Mouse (Mus musculus): ENCODE results near the gene Mrpl45.
"Not testable (repeated sequence)": the region's sequence is repeated elsewhere in the genome, so short reads cannot be mapped to it uniquely, and the experiment has no call there.

Gene Mrpl45

GRCm38 (mm10) chr11:97315504-97316503, at the start of gene Mrpl45:
Mrpl45 (plus strand) TSS chr11:97315716.
- DNase-seq (ENCODE audit: low spot score): peak; percentile 100

- DNase-seq (ENCODE audit: low spot score): not testable (repeated sequence)
Measured at GRCm38 (mm10) chr11:97266544-97266943, 49.0 kb upstream of the Mrpl45 start.

DNA sequence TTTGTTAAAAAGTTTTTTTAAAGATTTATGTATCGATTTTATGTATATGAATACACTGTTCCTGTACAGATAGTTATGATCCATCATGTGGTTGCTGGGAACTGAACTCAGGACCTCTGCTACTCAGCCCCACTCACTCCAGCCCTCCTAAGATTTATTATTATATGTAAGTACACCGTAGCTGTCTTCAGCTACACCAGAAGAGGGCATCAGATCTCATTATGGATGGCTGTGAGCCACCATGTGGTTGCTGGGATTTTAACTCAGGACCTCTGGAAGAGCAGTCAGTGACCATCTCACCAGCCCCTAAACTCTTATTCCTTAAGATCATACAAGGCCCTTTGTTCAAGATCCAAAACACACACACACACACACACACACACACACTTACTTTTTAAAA, 45.5 kb upstream of the Mrpl45 start:
- not testable (repeated sequence) for DNase-seq (ENCODE audit: low spot score)

DNA sequence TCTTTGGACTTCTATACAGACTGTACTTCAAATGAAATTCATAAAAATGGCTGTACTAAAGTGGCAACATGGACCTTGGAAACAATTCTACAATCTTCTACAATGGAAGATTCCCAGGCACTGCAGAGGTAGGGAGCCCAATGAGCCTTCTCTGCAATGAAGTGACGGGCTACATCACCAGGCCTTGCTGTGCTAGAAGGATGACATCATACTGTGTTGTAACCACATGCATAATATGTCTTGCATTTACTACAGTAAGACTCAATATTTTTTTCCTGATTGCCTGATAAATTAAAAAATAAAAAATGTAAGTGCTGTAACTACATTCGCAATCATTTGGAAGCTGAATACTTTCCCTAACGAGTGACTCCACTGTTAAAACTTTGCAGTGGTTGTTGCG, 42.7 kb upstream of the Mrpl45 start:
- no peak for DNase-seq (ENCODE audit: low spot score)

- no peak for DNase-seq (ENCODE audit: low spot score)
Measured at GRCm38 (mm10) chr11:97273613-97274012, 41.9 kb upstream of the Mrpl45 start.

DNA sequence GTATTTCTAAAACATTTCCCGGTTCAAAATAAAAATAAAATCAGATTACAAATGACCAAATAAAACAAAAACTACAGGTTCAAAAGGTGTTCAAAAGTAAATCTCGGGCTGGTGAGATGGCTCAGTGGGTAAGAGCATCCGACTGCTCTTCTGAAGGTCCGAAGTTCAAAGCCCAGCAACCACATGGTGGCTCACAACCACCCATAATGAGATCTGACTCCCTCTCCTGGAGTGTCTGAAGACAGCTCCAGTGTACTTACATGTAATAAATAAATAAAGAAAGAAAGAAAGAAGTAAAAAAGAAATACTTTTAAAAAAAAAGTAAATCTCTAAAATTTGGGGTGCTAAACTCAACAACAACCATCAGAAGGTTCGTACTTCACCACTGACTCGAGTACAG, 40.6 kb upstream of the Mrpl45 start:
- DNase-seq (ENCODE audit: low spot score): not testable (repeated sequence)

DNA sequence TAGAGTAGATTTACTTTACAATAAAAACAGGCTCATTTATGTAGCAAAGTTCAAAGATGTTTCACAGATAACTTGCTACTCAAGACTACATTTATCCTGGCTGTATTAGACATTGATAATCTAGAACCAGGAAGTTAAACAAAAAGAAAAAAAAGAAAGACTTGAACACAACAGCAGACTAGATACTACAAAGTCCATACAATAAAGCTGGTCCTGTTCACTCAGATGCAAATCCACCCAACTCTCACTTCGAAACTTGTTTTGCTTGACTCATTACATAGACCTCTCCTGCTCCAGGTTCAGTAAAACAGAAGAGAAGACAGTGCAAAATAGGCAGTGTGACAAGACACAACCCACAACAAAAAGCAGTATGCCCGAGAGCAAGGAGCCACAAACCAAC, 40.2 kb upstream of the Mrpl45 start:
- no peak for DNase-seq (ENCODE audit: low spot score)

- DNase-seq (ENCODE audit: low spot score): no peak
Measured at GRCm38 (mm10) chr11:97276019-97276418, 39.5 kb upstream of the Mrpl45 start.

GRCm38 (mm10) chr11:97277166-97277565, 38.4 kb upstream of the Mrpl45 start:
- no peak for DNase-seq (ENCODE audit: low spot score)

DNA sequence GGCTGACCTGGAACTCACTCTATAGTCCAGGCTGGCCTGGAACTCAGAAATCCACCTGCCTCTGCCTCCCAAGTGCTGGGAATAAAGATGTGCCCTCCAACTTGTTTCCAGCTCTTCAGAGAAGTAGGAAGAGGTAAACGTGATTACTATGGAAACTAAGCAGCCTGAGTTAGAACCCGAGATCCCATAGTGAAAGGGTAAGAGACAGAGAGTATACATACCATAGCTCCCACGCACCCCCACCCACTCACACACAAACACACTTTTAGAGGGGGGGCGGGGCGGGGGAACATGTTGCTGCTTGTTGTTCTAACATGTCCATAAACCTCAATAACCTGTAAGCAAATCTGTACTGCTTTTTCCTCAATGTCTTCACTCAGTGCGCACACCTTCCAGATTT, 37.1 kb upstream of the Mrpl45 start:
- DNase-seq (ENCODE audit: low spot score): no peak

- peak; percentile 13 for DNase-seq (ENCODE audit: low spot score)
Measured at GRCm38 (mm10) chr11:97279040-97279404, 36.5 kb upstream of the Mrpl45 start.

DNA sequence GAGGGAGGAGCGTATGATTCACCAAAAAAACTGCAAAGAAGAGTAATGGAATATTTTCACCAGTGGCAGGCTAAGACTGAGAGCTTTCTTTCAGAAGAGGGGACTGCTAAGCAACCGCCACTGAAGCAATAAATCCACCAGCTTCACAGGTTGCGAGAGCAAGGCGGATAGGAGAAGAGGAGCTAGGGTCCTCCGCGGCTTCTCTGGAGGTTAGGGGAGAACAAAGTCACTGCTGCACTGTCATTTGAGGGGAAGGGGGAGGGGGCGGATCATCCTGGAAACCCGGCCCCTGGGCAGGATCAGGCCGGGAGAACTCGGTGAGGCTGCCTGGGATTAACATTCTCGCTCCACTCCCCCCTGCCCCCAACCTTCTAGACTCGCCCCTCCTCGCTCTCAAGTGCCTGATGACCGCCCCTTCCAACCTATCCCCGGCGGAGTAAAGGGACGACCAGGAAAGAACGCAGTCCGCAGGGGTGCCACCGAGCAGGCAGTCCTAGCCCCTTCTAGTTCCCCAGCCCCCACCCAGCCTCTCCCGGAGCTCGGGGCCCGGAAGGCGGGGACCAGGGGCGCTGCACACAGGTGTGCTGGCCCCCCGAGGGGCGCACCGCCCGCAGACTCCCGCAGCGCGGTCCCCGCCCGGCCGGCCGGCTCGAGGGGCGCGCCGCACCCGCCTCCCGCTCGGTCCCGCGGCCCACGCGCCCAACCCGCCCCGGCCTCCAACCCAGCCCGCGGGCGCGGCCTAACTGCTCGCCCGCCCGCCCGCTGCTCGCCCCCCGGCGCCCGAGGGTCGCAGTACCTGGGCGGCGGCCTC, 35.9 kb upstream of the Mrpl45 start:
- peak; percentile 85 for DNase-seq (ENCODE audit: low spot score)

DNA sequence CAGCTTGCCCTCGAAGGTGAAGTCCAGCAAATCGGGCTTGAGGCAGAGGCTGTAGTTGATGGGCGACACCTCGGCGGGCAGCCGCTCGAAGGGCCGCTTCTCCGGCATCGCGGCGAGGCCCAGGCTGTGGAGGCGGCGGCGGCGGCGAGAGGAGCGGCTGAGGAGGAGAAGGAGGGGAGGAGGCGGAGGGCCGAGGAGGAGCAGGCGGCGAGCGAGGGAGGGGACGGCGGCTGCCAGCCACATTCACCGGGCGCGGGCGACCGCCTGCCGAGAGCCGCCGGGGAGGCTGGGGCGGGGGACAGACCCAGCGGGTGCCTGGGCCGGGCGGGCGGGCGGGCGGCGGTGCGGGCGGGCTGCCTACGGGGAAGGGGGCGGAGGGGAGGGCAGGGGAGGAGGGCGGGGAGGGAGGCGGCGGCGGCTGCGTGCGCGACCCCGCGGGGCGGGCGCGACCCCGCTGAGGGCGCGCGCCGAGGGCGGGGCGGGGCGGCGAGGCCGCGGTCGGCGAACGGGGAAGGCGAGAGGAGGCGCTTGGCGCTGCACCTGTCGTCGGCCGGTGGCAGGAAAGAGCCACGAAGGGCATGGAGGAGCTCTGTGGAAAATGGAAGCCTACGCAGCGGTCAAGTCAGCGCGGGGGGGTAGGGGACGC, 35.2 kb upstream of the Mrpl45 start, which contains the start of gene Npepps:
TSS of gene Npepps (minus strand) at position 423 of the 646 bp plus-strand sequence.
- DNase-seq (ENCODE audit: low spot score): peak; percentile 75

DNA sequence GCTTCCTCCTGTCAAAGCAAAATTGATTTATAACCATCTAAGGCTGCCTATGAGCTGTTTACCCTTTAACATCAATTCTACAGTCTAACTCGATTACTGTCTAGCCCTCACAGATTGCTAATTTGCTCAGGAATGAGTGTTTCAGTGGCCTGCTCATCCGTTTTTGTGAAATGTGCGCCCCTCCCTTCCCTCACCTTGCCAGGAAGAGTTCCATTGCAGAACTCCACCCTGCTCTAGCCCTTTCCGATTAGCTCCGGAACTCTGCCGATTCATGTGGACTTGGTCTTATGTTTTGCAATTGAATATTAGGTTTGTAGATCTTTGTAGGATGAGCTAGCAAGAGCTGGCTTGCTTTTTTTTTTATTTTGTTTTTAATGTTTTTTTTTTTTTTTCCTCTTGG, 33.3 kb upstream of the Mrpl45 start:
- DNase-seq (ENCODE audit: low spot score): no peak

DNA sequence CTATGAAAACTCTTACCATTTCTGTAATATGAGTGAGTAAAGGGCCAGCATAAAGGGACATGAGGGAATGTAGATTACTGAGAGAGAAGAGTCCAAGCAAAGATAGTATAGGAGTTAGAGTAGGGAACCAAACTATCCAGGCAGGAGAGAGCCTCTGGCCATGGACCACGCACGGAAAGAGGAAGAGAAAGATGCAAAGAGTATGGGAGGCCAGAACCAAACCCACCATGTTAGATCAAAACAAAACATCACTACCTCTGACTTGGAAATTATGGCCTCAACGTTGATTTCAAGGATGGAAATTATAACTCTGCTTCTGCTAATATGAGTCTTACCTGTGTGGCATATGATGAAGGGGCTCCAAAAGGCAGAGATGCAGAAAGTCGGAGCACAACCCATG, 30.7 kb upstream of the Mrpl45 start:
- DNase-seq (ENCODE audit: low spot score): no peak

DNA sequence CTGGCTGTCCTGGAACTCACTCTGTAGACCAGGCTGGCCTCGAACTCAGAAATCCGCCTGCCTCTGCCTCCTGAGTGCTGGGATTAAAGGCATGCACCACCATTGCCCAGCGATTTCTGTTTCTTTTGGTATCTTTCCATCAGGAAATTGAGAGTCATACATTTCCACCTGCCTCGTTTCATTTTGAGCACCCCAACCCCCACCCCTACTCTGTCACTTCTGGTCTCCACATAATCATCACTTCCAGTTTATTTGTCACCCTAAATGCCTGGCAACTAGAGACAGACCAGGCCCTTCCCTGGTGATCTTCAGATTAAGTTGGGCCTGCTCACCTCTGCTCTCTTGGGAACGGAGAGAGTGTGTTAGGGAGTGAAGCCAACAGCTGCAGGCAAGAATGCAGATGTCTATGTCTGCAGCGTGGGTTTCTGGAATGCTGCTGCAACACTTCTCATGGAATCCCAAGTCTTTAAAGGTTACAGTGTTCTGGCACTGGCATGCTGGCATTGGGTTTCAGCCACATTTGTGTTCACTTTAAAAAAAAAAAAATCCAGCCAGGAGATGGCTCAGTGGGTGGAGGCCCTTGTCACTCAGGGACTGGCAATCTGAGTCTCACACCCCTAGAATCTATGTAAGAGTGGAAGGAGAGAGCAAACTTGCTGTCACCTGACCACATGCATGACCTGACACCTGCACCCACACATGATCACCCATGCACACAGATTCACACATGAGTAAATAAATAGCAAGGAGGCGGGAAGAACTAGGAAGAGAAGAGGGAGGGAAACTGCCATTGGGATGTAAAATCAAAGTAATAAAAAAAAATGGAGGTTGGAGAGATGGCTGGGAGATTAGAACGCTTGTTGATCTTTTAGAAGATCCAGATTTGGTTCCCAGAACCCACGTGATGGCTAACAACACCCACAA, 29.4 kb upstream of the Mrpl45 start:
- DNase-seq (ENCODE audit: low spot score): no peak

GRCm38 (mm10) chr11:97286973-97287372, 28.5 kb upstream of the Mrpl45 start:
- DNase-seq (ENCODE audit: low spot score): no peak

DNA sequence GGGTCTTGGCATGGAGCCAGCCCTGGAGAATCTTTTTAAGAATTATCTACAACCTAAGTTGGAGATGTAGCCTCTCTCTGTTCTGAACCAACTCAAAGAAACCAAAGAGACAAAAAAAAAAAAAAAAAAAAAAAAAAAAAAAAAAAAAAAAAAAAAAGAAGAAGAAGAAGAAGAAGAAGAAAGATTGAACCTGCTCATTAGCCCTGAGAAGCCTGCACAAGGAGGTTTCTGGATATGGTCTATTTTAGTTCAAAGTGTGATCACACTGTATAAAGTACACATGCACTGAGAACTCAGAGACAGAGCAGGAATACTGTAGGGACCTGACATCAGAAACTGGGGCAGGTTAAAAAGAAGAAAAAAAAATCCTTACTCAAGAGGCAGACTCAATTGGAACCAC, 27.9 kb upstream of the Mrpl45 start:
- DNase-seq (ENCODE audit: low spot score): no peak

- no peak for DNase-seq (ENCODE audit: low spot score)
Measured at GRCm38 (mm10) chr11:97289276-97290230, 26.0 kb upstream of the Mrpl45 start.

- DNase-seq (ENCODE audit: low spot score): no peak
Measured at GRCm38 (mm10) chr11:97292731-97293130, 22.8 kb upstream of the Mrpl45 start.

Measured in retina, embryonic 14.5 days (tissue).